Mouse (Mus musculus): ENCODE data around the gene Calcrl. TPM values are rescaled to one million over a fixed set of nuclear protein-coding genes. Genes with fewer than 3 reads are reported as not detected.

The Calcrl gene
- polyA plus RNA-seq, 1 experiment from 2014 or later, result 16.4 TPM

DNA sequence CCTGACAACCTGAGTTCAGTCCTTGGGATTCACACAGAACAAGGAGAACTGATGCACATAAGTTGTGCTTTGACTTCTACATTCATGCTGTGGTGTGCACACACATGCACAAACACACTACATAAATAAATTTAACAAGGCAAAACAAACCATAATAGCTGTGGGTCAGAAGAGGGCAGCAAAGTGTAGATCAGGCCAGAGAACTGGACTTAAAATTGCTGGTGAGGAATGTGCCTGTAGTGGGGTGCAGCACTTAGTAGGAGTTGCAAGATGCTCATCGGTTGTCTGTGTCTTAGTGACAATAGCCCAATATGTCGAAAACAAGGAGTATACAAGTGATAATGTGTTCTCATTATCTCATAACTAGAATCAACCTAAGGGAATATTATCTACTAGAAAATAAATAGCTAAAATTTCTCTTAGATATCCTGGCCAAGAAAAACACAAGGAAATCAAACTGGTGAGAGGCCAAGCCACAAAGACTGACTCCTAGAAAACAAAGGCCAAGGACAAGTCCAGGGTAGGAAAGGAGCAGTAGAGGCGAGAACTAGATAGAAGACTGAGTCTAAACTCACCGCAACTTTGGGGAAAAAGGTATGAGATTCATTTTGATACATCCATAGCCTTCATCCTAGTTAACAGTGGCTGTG is 132.7 kb downstream of the Calcrl start:
- H3K27ac ChIP-seq, result no peak overlapping the region

DNA sequence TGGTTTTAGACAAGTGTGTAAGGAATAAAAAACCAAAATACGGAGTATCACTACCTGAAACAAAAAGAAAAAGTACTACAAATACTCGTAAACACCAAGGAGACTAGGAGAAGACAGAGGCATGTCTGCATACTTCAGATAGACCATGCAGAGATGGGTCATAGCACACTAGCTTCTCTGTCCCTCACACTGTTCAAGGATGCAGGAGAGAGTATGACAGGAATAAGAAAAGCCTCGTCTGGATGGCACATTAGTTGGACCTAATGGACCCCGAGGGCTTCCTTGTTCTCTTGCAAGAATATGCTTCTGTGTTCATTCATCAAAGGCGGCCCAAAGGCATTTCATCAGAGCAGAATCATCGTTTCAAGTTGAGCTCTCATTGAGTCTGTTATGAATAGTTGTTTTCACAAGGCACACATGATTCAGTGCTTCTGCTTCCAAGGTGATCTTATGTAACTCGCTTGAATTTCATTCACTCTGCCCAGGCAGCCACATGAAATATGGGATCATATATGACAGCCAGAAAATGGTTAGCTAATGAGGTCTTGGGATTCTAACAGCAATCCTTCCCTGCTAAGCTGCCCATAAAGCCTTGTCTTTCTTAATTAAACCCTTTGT is 136.2 kb downstream of the Calcrl start:
- 51% methylated on average over 7 of the region's 7 CpGs for WGBS
- ATAC-seq (ENCODE audit: low FRiP score, low read depth), result no peak
- H3K4me1 ChIP-seq, result no peaks in the 10 kb centered on the region

More for the DNA sequence above, 132.7 kb downstream of the Calcrl start:
- no peak overlapping the region for H3K4me3 ChIP-seq
- no peak overlapping the region for H3K4me2 ChIP-seq (replicated peaks)
- H3K36me3 ChIP-seq, result no peaks in the 10 kb centered on the region
- H3K27me3 ChIP-seq (replicated peaks), result no peaks in the 10 kb centered on the region
- H3K9ac ChIP-seq, result no peak overlapping the region
- no peaks in the 10 kb centered on the region for H3K9me3 ChIP-seq
- ATAC-seq (ENCODE audit: low FRiP score, low read depth), result no peak
- 89% methylated on average over 4 of the region's 4 CpGs for WGBS
- 0 out of 2 replicates have a peak, but pooled peaks cover 2% of the 10 kb centered on the region for H3K4me1 ChIP-seq

More for the DNA sequence above, 136.2 kb downstream of the Calcrl start:
- no peaks in the 10 kb centered on the region for H3K9me3 ChIP-seq
- H3K36me3 ChIP-seq, result no peaks in the 10 kb centered on the region
- no peak overlapping the region for H3K9ac ChIP-seq
- no peak overlapping the region for H3K27ac ChIP-seq
- H3K4me2 ChIP-seq (replicated peaks), result no peak overlapping the region
- H3K27me3 ChIP-seq (replicated peaks), result no peaks in the 10 kb centered on the region
- no peak overlapping the region for H3K4me3 ChIP-seq

Other genes with a start within 250 kb of the Calcrl start
- gene Tfpi, start 51.4 kb upstream of the Calcrl start, polyA plus RNA-seq (2016; fragmentation: Nextera tagmentation; extraction: Ambion mirVana), result 23.0 and 24.2 TPM in 2 replicates
- 44.3 and 50.4 TPM in 2 replicates for gene Ctnnd1, start 225.4 kb upstream of the Calcrl start, polyA plus RNA-seq (2016; fragmentation: Nextera tagmentation; extraction: Ambion mirVana)
- gene Btbd18, start 233.7 kb upstream of the Calcrl start, polyA plus RNA-seq (2016; fragmentation: Nextera tagmentation; extraction: Ambion mirVana), result 0.27 and 0.43 TPM in 2 replicates
- 306 and 312 TPM in 2 replicates for gene Selenoh, start 245.4 kb upstream of the Calcrl start, polyA plus RNA-seq (2016; fragmentation: Nextera tagmentation; extraction: Ambion mirVana)